Mouse (Mus musculus): ENCODE results near the gene Ucn2. TPM values are rescaled to one million over a fixed set of nuclear protein-coding genes. Genes with fewer than 3 reads are reported as not detected.

The Ucn2 gene
- total RNA-seq, 2 experiments from 2014 or later = 0.27 to 0.90 TPM

DNA sequence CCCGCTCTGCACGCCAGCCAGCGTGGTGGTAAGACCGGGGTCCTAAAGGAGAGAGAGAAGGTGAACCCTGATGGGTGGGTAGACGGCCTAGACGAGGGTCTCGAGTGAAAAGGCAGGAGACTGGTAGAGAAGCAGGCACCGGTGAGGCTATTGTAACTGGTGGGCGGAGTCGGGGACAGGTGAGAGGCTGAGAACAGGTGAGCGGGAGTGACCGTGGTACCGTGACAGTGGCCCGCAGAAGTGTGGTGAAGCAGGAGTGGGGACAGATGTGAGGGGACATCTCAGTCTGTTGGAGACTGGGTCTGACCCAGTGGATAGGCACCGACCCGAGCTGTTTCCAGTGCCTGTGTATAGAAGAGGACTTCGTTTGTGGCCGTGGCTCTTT is 6.3 kb downstream of the Ucn2 start:
- DNase-seq (ENCODE audit: low spot score) = no peak

DNA sequence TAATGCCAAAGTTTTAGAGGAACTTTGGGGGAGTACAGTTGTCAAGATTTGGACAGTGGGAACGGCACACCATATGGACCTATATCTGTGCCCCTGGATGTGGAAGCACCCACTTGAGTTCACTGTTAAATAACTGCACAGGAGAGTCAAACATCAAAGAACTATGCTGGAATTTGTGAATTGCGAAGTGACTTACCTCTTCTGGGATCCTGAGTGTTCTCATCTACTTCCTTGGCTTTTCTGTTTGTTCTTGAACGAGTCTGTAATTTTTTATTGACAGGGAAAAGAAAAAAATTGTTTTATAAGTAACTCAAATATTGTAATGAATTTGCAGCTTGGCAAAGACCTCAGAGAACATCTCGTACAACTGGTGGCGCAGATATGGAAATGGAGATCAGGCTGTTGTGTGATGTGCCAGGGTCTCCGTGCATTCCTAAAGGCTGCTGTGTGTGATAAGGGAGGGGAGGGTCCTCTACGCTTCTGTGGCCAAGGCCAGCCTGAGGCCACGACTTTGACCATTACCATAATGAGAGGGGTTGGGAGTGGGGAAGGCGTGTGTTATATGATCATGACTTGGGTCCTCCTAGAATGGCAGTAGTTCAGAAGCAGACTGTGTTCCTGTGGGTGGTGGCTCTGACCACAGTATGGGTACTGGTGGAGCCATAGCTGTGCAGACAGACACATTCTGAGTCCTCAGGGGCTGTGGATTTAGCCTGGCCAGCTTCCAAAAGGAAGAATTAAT is 7.0 kb downstream of the Ucn2 start:
- no peak for DNase-seq (ENCODE audit: low spot score)

- DNase-seq (ENCODE audit: low spot score) = no peak
Observed at GRCm38 (mm10) chr9:108996411-108996810, 10.6 kb downstream of the Ucn2 start.

DNA sequence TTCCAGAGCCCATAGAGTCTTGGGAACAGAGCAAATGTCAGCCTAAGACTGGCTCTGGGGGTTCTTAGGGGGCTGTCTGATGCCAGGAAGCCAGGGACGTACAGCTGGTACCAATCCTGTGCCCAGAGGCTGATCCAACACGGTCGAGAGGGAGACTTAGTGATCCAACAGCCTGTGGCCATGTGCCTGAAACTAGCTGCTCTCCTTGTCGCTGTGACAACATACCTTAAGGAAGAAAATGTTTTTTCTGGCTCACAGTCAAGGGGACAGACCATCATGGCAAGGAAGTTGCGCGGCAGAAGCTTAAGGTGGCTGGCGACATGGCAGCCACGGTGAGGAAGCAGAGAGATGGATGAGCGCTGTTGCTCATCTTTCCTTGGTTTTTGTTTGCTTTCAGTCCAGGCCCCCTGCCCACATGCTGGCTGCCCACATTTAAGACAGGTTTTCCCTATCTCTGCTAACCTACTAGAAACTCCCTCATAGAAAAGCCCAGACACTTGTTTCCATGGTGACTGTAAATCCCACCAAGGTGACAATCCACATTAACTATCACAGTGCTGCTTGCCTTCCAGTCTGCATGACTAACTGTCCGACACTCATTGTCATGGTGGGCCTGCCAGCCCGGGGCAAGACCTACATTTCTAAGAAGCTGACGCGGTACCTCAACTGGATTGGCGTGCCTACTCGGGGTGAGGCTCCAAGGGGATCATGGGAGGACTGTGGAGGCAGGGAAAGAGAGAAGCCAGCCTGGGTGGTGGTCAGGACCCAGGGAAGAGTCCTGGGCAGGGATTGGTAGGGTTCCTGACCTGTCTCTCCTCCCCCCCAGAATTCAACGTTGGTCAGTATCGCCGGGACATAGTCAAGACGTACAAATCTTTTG is 12.7 kb downstream of the Ucn2 start:
- no peak for DNase-seq (ENCODE audit: low spot score)

DNA sequence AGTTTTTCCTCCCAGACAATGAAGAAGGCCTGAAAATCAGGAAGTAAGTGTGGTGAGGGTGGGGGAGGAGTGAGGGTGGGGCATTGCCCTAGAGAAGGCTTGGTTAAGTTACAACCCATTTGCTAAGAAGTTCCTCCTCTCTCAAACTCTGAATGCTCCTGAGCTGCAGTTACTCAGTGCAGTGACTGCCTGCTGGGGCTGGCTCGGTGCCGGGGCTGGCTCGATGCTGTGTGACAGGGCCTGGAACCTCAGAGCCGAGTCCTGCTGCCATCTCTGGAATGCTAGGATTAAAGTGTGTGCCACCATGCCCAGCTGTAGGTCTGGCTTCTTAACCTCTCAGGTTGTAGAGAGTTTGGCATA is 13.3 kb downstream of the Ucn2 start:
- no peak for DNase-seq (ENCODE audit: low spot score)

DNA sequence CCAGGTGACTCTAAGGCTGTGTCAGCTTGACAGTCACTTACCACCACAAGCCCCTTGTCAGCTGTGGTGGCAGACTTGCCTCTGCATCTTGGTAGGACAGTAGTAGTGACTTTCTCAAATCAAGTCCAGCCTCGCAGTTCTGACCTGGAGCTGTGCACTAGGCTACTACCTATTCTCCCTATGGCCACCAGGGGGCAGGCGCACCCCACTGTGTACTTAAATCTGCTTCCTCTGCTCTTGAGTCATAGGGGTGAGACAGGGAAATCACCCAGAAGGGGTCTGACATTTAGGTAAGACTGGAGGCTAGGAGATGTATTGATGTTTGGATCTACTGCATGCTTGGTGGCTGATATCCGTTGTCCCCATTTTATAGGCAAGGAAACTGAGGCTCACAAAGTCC is 14.9 kb downstream of the Ucn2 start:
- DNase-seq (ENCODE audit: low spot score) = peak; percentile 64

DNA sequence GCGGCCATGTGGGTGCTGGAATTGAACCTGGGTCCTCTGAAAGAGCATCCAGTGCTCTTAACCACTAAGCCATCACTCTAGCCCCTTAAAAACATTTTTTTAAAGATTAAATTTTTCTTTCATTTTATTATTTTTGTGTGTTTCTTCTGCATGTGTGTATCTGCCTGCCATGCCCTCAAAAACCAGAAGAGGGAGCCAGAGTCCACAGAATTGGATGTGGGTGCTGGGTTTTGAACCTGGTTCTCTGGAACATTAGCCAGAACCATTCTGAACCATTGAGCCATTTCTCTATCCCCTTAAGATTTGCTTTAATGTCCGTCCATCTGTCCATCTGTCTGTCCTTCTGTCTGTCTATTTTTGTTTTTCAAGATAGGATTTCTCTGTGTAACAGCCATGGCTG is 17.4 kb downstream of the Ucn2 start:
- peak; percentile 57 for DNase-seq (ENCODE audit: low spot score)

DNA sequence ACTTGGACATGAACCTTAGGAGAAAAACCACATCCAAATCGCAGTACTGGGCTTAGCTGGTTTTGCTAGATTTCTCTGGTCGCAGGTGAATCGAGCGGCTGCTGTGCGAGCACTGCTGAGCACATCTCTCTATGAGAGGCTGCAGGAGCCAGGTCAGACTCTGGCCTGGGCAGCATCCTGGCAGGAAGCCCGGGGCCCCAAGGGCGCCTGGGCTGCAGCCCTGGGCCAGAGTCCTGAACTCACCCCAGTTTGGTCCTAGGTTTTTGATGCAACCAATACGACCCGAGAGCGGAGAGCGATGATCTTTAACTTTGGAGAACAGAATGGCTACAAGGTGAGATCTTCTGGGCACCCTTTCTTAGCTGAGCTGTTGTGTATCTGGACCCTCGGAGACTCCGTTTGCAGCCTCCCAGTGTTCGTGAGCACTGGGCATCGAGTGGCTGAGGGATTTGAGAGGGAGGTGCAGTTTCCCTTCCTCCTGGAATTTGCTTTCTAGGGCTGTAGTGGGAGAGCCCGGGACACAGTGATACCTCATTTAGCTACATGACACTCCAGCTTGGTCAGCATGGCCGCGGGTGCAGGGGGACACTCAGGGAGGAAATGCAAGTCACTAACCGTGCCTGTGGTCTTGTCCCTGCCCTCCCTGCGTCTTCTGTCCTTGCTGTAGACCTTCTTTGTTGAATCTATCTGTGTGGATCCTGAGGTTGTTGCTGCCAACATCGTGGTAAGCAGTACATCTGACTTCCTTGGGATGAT is 21.4 kb downstream of the Ucn2 start:
- DNase-seq (ENCODE audit: low spot score) = peak; percentile 49

DNA sequence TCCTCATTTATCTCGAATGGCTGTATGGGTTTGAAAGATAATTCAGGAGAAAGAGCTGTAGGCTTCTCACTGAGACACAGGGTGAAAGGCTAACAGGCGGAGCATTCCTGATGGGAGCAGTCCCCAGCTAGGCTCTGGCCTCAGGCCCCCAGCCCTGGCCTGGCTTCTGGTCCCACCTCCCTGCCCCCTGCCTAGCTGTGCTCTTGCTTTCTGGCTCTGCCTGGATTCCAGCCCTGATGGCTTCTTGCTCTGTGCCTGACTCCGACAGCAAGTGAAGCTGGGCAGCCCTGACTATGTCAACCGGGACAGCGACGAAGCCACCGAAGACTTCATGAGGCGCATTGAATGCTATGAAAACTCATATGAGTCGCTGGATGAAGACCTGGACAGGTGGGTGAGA is 22.3 kb downstream of the Ucn2 start:
- peak; percentile 24 for DNase-seq (ENCODE audit: low spot score)

DNA sequence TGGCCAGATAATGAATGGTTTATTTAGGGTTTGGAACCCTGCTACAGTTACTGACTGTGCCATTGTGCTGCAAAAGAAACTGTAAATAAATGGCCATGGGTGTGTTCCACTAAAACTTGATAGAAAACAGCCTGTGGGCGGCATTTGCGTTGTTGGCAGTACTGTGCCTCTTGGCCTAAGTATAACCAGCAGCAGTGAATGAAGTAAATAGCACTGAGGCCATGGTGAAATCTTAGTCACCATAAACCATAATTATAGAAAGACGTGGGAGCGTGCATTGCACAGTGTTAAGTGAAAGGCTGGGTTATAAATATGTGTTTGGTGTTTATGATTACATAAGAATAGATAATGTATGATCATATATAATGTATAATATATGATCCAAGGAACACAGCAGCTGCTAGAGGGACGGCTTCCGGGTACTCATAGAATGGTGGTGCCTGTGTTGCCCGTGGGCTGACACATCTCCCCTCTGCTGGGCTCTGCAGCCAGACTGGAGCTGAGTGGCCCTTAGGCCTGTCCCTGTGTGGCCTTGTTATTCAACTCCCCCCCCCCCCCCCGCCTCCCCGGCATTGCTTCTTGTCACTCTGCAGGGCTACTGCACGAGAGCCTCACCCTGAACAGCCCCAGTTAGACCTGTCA is 23.3 kb downstream of the Ucn2 start:
- peak; percentile 48 for DNase-seq (ENCODE audit: low spot score)

DNA sequence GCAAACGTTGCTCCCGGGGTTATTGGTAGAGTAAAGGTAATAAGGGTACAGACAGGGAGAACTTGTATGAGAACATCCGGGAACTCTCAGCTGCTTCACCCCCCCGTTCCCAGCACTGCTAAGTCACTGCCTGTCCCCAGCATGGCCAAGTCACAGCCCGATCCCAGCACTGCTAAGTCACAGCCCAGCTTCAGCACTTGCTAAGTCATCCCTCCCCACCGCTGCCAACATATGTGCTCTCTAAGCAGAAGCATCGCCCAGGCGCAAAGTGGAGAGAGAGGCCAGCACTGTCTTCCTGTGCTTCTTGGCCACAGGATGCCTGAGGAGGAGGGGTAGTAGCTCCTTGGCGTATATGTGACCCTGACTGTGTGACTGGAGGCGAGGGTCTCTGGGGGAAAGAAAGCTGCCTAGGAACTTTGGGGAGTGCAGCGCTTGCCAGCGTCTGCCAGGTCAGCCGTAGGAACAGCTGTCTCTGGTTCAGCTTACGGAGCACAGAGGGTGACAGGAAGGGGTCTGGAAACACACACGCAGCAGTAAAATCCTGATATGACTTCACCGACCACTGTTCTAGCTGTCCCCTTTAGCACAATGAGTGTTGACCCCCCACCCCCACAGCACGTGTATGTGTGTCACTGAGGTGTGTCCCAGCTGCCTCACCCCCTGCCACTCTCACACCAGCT is 24.0 kb downstream of the Ucn2 start:
- peak; percentile 87 for DNase-seq (ENCODE audit: low spot score)

- peak; percentile 67 for DNase-seq (ENCODE audit: low spot score)
Observed at GRCm38 (mm10) chr9:109010316-109010690, 24.5 kb downstream of the Ucn2 start.

GRCm38 (mm10) chr9:109015397-109015796 is 29.6 kb downstream of the Ucn2 start:
- no peak for DNase-seq (ENCODE audit: low spot score)

GRCm38 (mm10) chr9:109016973-109017604 is 31.3 kb downstream of the Ucn2 start:
- DNase-seq (ENCODE audit: low spot score) = no peak

GRCm38 (mm10) chr9:109021428-109021827 is 35.6 kb downstream of the Ucn2 start:
- no peak for DNase-seq (ENCODE audit: low spot score)

GRCm38 (mm10) chr9:109022866-109023685 is 37.3 kb downstream of the Ucn2 start:
- DNase-seq (ENCODE audit: low spot score) = no peak

GRCm38 (mm10) chr9:109027521-109027920 is 41.7 kb downstream of the Ucn2 start:
- peak; percentile 70 for DNase-seq (ENCODE audit: low spot score)

- no peak for DNase-seq (ENCODE audit: low spot score)
Observed at GRCm38 (mm10) chr9:109028421-109028820, 42.6 kb downstream of the Ucn2 start.

DNA sequence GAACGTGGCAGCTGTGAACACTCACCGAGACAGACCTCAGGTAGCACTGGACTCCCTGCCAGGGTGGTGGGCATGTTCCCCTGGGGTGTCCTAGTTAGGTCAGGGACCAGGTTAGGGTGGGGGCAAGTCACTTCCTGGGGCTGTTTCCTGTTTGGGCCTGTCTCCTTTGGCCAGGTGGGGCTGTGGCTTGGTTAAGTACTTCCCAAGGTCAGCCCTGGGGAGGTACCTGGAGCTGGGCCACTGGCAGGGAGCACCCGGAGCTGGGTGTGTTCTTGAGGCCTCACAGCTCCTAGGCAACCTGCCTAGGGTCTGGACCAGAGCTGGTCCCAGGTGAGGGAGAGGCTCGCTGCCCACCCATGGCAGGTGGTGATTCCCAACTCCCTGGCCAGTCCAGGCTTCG is 43.1 kb downstream of the Ucn2 start:
- no peak for DNase-seq (ENCODE audit: low spot score)

DNA sequence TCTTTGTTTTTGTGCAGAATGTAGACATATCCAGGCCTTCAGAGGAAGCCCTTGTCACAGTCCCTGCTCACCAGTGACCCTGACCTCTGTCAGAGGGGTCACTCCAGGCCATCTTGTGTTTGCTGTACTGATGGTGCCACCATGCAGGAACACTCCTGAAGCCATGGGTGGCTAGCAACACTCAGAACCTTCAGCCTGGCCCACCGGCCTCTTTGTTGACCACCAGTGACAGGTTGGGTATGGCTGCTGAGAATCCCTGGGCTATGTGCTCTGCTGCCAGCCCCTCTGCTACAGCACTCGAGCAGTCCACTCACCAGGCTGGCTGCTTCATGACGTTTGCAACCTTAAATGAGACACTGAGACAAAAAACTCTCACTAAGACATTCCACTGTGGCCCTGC is 44.5 kb downstream of the Ucn2 start:
- DNase-seq (ENCODE audit: low spot score) = no peak
